Mouse (Mus musculus): ENCODE results near the gene Grb10. TPM values are rescaled to one million over a fixed set of nuclear protein-coding genes. Genes with fewer than 3 reads are reported as not detected.

The Grb10 gene
- total and polyA plus RNA-seq, 2 experiments from 2014 or later, result 43.9 to 94.0 TPM

DNA sequence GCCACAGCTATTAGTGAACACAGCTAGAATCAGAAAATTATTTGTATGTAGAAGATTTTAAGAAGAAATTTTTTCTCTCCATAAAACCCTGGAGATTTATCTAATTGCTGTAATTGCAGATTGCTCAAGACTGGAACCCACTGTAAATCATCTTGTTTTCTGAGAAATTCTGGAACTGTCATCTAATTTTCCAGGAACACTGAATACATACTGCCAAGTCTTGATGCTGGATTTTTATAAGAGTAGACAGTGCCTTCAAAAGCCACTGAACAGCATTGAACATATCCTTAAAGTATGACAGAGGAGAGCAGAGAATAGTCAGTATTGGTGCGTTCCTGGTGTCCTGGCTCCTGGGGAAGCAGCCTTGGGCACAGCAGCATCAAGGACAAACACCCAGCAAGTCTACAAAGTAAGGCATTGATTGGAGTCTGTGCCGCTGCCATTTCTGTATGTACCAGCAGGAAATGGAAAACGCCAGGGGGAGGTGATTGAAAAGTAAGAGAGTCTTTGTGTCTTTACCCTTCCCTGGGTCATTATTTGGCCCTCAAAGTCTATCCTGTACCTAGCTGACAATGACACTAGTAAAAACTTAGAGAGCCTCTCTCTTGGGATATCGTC, 38.1 kb downstream of the Grb10 start:
- DNase-seq (ENCODE audit: low spot score) (no peak), ATAC-seq (ENCODE audit: low FRiP score) (no peak)
- no peak overlapping the region for H3K27ac ChIP-seq (ENCODE audit: low read depth, low read length)
- H3K27me3 ChIP-seq (ENCODE audit: insufficient read depth, low read length), result no peaks in the 10 kb centered on the region
- peaks cover 4% of the 10 kb centered on the region; the same call in 1 of the 2 replicates for H3K9me3 ChIP-seq (ENCODE audit: low read length)
- no peak overlapping the region for H3K9ac ChIP-seq (replicated peaks; ENCODE audit: low read length, poor library complexity, severe bottlenecking)
- H3K36me3 ChIP-seq (ENCODE audit: insufficient read depth, low read length), result no peaks in the 10 kb centered on the region
- no peak for TF ChIP-seq CTCF (IDR thresholded peaks at IDR 0.05)
- WGBS, result 87% methylated on average over 4 of the region's 4 CpGs
- H3K4me3 ChIP-seq (ENCODE audit: low read depth, low read length), result no peak overlapping the region
- H3K4me2 ChIP-seq (ENCODE audit: low read depth, low read length, poor library complexity, severe bottlenecking), result no peak overlapping the region
- no peaks in the 10 kb centered on the region for H3K4me1 ChIP-seq (ENCODE audit: insufficient read depth, low read length)

DNA sequence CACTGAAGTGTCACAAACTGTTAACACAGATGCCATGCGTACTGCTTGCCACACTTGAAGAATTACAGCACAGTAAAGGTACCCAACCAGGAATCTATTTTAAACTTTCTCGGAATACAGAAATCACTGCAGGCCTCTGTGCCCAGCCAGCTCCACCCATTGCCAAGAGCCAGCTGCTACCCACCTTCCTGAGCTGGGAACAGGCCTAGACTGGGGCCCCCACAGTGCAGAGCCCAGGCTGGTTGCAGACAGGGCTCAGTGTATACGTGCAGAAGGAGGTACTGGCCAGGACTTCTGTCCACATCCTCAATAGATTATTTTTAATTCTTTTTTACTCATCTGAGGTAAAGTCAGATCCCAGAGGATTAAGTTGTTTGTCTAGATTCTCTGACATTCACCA, 39.6 kb downstream of the Grb10 start:
- Histone ChIP-seq H3K4me1 (ENCODE audit: insufficient read depth, low read length) (no peaks in the 10 kb centered on the region), H3K4me3 (ENCODE audit: low read depth, low read length) (no peak overlapping the region), H3K27me3 (ENCODE audit: insufficient read depth, low read length) (no peaks in the 10 kb centered on the region), H3K36me3 (ENCODE audit: insufficient read depth, low read length) (no peaks in the 10 kb centered on the region), H3K9ac (replicated peaks; ENCODE audit: low read length, poor library complexity, severe bottlenecking) (no peak overlapping the region), H3K27ac (ENCODE audit: low read depth, low read length) (no peak overlapping the region), H3K9me3 (ENCODE audit: low read length) (peaks cover 4% of the 10 kb centered on the region; the same call in 1 of the 2 replicates), H3K4me2 (ENCODE audit: low read depth, low read length, poor library complexity, severe bottlenecking) (no peak overlapping the region)
- WGBS, result 76% methylated on average over 3 of the region's 3 CpGs
- ATAC-seq (ENCODE audit: low FRiP score), result 0 out of 2 replicates have a peak, but pooled peaks have one; percentile 56
- peak; percentile 24 for DNase-seq (ENCODE audit: low spot score)
- no peak for TF ChIP-seq CTCF (IDR thresholded peaks at IDR 0.05)

DNA sequence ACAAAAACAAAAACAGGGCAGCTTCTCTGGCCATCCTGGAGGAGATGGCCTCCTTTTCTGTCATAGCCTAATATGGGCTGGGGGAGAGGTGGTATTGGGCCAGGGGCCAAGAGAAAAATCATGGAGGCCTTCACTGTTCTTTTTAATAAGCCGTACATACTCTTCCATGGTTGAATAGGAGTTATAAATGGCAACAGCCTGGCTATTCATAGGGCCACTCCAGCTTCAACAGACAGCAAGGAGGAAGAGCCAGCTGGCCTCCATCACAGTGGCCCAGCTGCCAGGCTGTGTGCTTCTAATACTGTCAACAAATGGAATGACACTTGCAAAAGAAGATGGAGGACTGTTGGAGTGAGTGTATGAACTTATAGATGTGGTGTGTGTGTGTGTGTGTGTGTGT, 41.4 kb downstream of the Grb10 start:
- H3K36me3 ChIP-seq (ENCODE audit: insufficient read depth, low read length), result no peaks in the 10 kb centered on the region
- H3K4me3 ChIP-seq (ENCODE audit: low read depth, low read length), result no peak overlapping the region
- DNase-seq (ENCODE audit: low spot score) (peak; percentile 53), ATAC-seq (ENCODE audit: low FRiP score) (no peak)
- no peak for TF ChIP-seq CTCF (IDR thresholded peaks at IDR 0.05)
- no peak overlapping the region for H3K27ac ChIP-seq (ENCODE audit: low read depth, low read length)
- no peak overlapping the region for H3K4me2 ChIP-seq (ENCODE audit: low read depth, low read length, poor library complexity, severe bottlenecking)
- no peaks in the 10 kb centered on the region for H3K27me3 ChIP-seq (ENCODE audit: insufficient read depth, low read length)
- no peak overlapping the region for H3K9ac ChIP-seq (replicated peaks; ENCODE audit: low read length, poor library complexity, severe bottlenecking)
- H3K9me3 ChIP-seq (ENCODE audit: low read length), result no peaks in the 10 kb centered on the region
- no peaks in the 10 kb centered on the region for H3K4me1 ChIP-seq (ENCODE audit: insufficient read depth, low read length)
- WGBS, result 70% methylated on average over 1 of the region's 1 CpGs

DNA sequence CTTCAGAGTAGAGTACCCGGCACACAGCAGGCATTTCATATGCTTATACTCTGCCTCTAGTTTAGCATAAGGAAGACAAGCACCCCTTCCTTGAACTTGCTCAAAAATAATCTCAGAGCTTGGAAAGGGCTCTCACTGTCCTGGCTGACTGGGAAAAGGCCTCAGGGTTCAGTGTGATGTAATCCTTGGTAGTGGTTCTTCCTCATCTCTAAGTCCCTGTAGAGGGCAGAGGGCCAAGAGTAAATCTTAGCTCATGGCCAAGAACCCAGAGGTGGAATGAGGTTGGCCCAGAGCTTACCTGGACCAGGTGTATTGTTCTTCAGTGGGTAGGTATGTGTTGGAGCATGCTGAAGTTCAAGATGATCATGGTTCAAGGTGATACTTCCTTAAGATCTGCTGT, 43.1 kb downstream of the Grb10 start:
- TF ChIP-seq CTCF (IDR thresholded peaks at IDR 0.05), result no peak
- Histone ChIP-seq H3K9ac (replicated peaks; ENCODE audit: low read length, poor library complexity, severe bottlenecking) (no peak overlapping the region), H3K27ac (ENCODE audit: low read depth, low read length) (no peak overlapping the region), H3K9me3 (ENCODE audit: low read length) (no peaks in the 10 kb centered on the region), H3K4me1 (ENCODE audit: insufficient read depth, low read length) (no peaks in the 10 kb centered on the region), H3K27me3 (ENCODE audit: insufficient read depth, low read length) (no peaks in the 10 kb centered on the region), H3K4me2 (ENCODE audit: low read depth, low read length, poor library complexity, severe bottlenecking) (no peak overlapping the region), H3K4me3 (ENCODE audit: low read depth, low read length) (no peak overlapping the region), H3K36me3 (ENCODE audit: insufficient read depth, low read length) (no peaks in the 10 kb centered on the region)
- ATAC-seq (ENCODE audit: low FRiP score) (no peak), DNase-seq (ENCODE audit: low spot score) (no peak)
- WGBS, result 87% methylated on average over 1 of the region's 1 CpGs

DNA sequence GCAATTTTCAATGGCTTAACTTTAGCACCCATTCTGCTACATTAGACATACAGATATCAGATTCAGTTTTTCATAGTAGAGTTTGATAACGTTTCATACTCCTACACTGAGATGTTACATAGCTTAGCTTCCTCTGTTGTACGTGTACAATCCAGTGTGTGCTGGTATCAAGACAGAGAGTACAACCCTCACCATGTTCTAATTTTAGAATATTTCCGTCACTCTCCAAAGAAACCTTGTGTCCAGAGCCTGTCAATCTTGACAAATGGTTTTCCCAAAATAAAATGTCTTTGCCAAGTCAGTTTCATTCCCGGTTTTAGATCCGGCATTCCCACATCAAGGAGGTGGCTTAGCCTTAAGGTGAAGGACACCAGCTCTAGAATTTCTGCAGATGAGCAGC, 44.7 kb downstream of the Grb10 start:
- DNase-seq (ENCODE audit: low spot score) (no peak), ATAC-seq (ENCODE audit: low FRiP score) (no peak)
- Histone ChIP-seq H3K4me3 (ENCODE audit: low read depth, low read length) (no peak overlapping the region), H3K27me3 (ENCODE audit: insufficient read depth, low read length) (no peaks in the 10 kb centered on the region), H3K4me2 (ENCODE audit: low read depth, low read length, poor library complexity, severe bottlenecking) (no peak overlapping the region), H3K4me1 (ENCODE audit: insufficient read depth, low read length) (no peaks in the 10 kb centered on the region), H3K36me3 (ENCODE audit: insufficient read depth, low read length) (no peaks in the 10 kb centered on the region), H3K27ac (ENCODE audit: low read depth, low read length) (no peak overlapping the region), H3K9me3 (ENCODE audit: low read length) (0 out of 2 replicates have a peak, but pooled peaks cover 3% of the 10 kb centered on the region), H3K9ac (replicated peaks; ENCODE audit: low read length, poor library complexity, severe bottlenecking) (no peak overlapping the region)
- no peak for TF ChIP-seq CTCF (IDR thresholded peaks at IDR 0.05)
- WGBS, result 89% methylated on average over 5 of the region's 5 CpGs

DNA sequence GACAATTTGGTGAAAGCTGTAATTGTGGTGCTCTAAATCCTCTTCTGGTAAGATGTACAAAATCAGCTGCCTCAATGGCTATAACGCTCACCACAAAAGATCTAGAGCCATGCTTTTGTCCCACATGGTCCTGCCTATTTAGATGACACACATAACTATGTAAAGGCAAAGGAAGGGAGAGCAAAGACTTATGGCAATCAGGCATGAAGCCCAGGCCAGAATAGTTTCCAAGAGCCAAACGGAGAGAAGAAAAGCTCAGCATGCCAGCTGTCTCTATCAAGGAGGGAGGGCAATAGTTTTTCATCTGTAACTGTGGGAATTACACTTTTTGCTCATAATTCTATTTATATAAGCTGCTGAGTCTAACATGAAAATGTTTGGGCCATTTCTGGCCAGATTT, 45.3 kb downstream of the Grb10 start:
- ATAC-seq (ENCODE audit: low FRiP score) (no peak), DNase-seq (ENCODE audit: low spot score) (no peak)
- Histone ChIP-seq H3K9ac (replicated peaks; ENCODE audit: low read length, poor library complexity, severe bottlenecking) (no peak overlapping the region), H3K4me3 (ENCODE audit: low read depth, low read length) (no peak overlapping the region), H3K27me3 (ENCODE audit: insufficient read depth, low read length) (no peaks in the 10 kb centered on the region), H3K27ac (ENCODE audit: low read depth, low read length) (no peak overlapping the region), H3K9me3 (ENCODE audit: low read length) (0 out of 2 replicates have a peak, but pooled peaks cover 3% of the 10 kb centered on the region), H3K36me3 (ENCODE audit: insufficient read depth, low read length) (no peaks in the 10 kb centered on the region), H3K4me2 (ENCODE audit: low read depth, low read length, poor library complexity, severe bottlenecking) (no peak overlapping the region), H3K4me1 (ENCODE audit: insufficient read depth, low read length) (no peaks in the 10 kb centered on the region)
- TF ChIP-seq CTCF (IDR thresholded peaks at IDR 0.05), result no peak
- WGBS, result 46% methylated on average over 2 of the region's 2 CpGs
